Mouse (Mus musculus) heart, embryonic 15.5 days (tissue): ENCODE measurements around the gene 4930404H24Rik. TPM values are rescaled to one million over a fixed set of nuclear protein-coding genes. Genes with fewer than 3 reads are reported as not detected.

Experiments
- polyA plus RNA-seq: library from polyadenylated mRNA; unstranded; fragments of >200 nt; fragmentation: Nextera tagmentation; extraction: Ambion mirVana; gene quantifications from 2 replicates; pipeline ENCODE4 v1.2.1, GENCODE M21; 2015

4930404H24Rik gene
- polyA plus RNA-seq, 1 experiment from 2014 or later, result not detected

Other genes with a start within 250 kb of the 4930404H24Rik start
- gene Kif3b, start 201.4 kb upstream of the 4930404H24Rik start, polyA plus RNA-seq, result 3.9 and 5.8 TPM in 2 replicates
- gene Asxl1, start 147.0 kb upstream of the 4930404H24Rik start, polyA plus RNA-seq, result 9.8 and 12.5 TPM in 2 replicates
- gene Nol4l, start 37.2 kb downstream of the 4930404H24Rik start, polyA plus RNA-seq, result 6.9 and 10.9 TPM in 2 replicates
- gene Commd7, start 140.0 kb downstream of the 4930404H24Rik start, polyA plus RNA-seq, result 52.4 and 57.0 TPM in 2 replicates
- gene Dnmt3b, start 156.7 kb downstream of the 4930404H24Rik start, polyA plus RNA-seq, result 3.6 and 10.6 TPM in 2 replicates
- gene Dnmt3c, start 203.9 kb downstream of the 4930404H24Rik start, polyA plus RNA-seq, result not detected in 2 replicates
- gene Mapre1, start 248.5 kb downstream of the 4930404H24Rik start, polyA plus RNA-seq, result 210 and 241 TPM in 2 replicates